Mouse (Mus musculus) kidney, embryonic 14.5 days (tissue): ENCODE results near the gene Wtap. TPM values are rescaled to one million over a fixed set of nuclear protein-coding genes. Genes with fewer than 3 reads are reported as not detected.
A peak's percentile ranks its signal among the peaks of the same experiment; 100 is the strongest.
"Not testable (repeated sequence)": the region's sequence is repeated elsewhere in the genome, so short reads cannot be mapped to it uniquely, and the experiment has no call there.

ENCODE experiments used
- ATAC-seq: fragments of 200-750 bp; cut with Nextera tagmentation; 2 replicates; pipeline ENCODE4 v1.8.0; 2017; ENCODE audit warnings: moderate number of reproducible peaks, mild to moderate bottlenecking, moderate TSS enrichment, moderate library complexity; ENCODE audit not compliant: low FRiP score, low TSS enrichment
- H3K27ac ChIP-seq: fragments of 300-500 bp; sonication (generic); 2 replicates; pipeline ENCODE4 v1.5.1; 2014; ENCODE audit warnings: low read depth, mild to moderate bottlenecking, low read length, moderate library complexity, mixed read lengths
- H3K27me3 ChIP-seq: fragments of 300-500 bp; sonication (generic); 2 replicates; pipeline ENCODE4 v1.6.1; 2014; ENCODE audit warnings: mild to moderate bottlenecking, low read length; ENCODE audit not compliant: control insufficient read depth, insufficient read depth
- H3K36me3 ChIP-seq: fragments of 300-500 bp; sonication (generic); 2 replicates; pipeline ENCODE4 v1.6.1; 2014; ENCODE audit warnings: low read length, mixed read lengths; ENCODE audit not compliant: control insufficient read depth, insufficient read depth
- H3K4me1 ChIP-seq: fragments of 300-500 bp; sonication (generic); 2 replicates; pipeline ENCODE4 v1.6.1; 2014; ENCODE audit warnings: low read length, mixed read lengths; ENCODE audit not compliant: control insufficient read depth, insufficient read depth
- H3K4me2 ChIP-seq: fragments of 300-500 bp; sonication (generic); replicated peaks from 2 replicates; pipeline ENCODE4 v1.6.1; 2014; ENCODE audit warnings: low read depth, mild to moderate bottlenecking, low read length
- H3K4me3 ChIP-seq: fragments of 300-500 bp; sonication (generic); 2 replicates; pipeline ENCODE4 v1.5.1; 2014; ENCODE audit warnings: mild to moderate bottlenecking, low read length
- H3K9ac ChIP-seq: fragments of 300-500 bp; sonication (generic); 2 replicates; pipeline ENCODE4 v1.6.1; 2014; ENCODE audit warnings: low read depth, mild to moderate bottlenecking, low read length, moderate library complexity
- H3K9me3 ChIP-seq: fragments of 300-500 bp; sonication (generic); 2 replicates; pipeline ENCODE4 v1.6.1; 2016; ENCODE audit warnings: low read length; ENCODE audit not compliant: control insufficient read depth
- WGBS: fragments of 180-500 bp; shearing (Covaris S2); extraction: QIAGEN DNeasy Blood & Tissue Kit; methylation state at CpG from one replicate; pipeline ENCODE4 v1.1.7; 2014; 5-methylcytosine and 5-hydroxymethylcytosine counted together
- polyA plus RNA-seq: library from polyadenylated mRNA; unstranded; fragments of >200 nt; fragmentation: Nextera tagmentation; extraction: Ambion mirVana; gene quantifications from 2 replicates; pipeline ENCODE4 v1.2.1, GENCODE M21; 2014

The Wtap gene
- polyA plus RNA-seq, 1 experiment from 2014 or later: 146 TPM

DNA sequence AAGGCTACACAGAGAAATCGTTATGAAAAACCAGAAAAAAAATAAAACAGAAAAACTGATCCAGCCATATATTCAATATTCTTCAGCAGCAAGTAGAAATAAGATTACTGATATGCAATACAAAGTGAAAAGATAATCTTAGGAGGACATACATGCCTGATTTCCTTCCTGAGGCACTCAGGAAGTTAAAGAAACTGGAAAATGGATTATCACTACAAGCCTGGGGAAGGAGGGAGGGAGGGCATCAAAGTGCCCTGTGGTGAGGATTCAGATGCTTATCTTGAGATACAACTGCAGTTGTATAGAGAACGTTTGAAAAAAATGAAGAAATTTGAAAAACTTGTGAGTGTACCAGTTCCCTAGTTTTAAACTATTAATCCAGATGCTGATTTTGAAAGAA, 10.0 kb downstream of the Wtap start:
- Histone ChIP-seq H3K4me3 (no peak overlapping the region), H3K27me3 (no peaks in the 10 kb centered on the region), H3K4me2 (no peak overlapping the region), H3K9ac (no peak overlapping the region), H3K27ac (no peak overlapping the region), H3K4me1 (peaks cover 3% of the 10 kb centered on the region; the same call in 1 of the 2 replicates), H3K36me3 (peaks cover 58% of the 10 kb centered on the region), H3K9me3 (no peaks in the 10 kb centered on the region)
- WGBS: 78% methylated on average over 2 of the region's 2 CpGs
- ATAC-seq: no peak

- WGBS: 96% methylated on average over 1 of the region's 1 CpGs
- Histone ChIP-seq H3K9ac (no peak overlapping the region), H3K4me1 (no peaks in the 10 kb centered on the region), H3K27ac (no peak overlapping the region), H3K27me3 (no peaks in the 10 kb centered on the region), H3K4me3 (no peak overlapping the region), H3K9me3 (no peaks in the 10 kb centered on the region), H3K36me3 (peaks cover 72% of the 10 kb centered on the region), H3K4me2 (no peak overlapping the region)
- ATAC-seq: no peak
Observed at GRCm38 (mm10) chr17:12978546-12978945, 15.4 kb downstream of the Wtap start.

- no peak for ATAC-seq
- Histone ChIP-seq H3K4me3 (no peak overlapping the region), H3K9ac (no peak overlapping the region), H3K4me2 (no peak overlapping the region), H3K9me3 (no peaks in the 10 kb centered on the region), H3K27me3 (no peaks in the 10 kb centered on the region), H3K27ac (no peak overlapping the region), H3K4me1 (no peaks in the 10 kb centered on the region), H3K36me3 (peaks cover 66% of the 10 kb centered on the region)
- 86% methylated on average over 2 of the region's 2 CpGs for WGBS
Observed at GRCm38 (mm10) chr17:12973851-12974250, 20.1 kb downstream of the Wtap start.

GRCm38 (mm10) chr17:12967173-12967572, 26.8 kb downstream of the Wtap start:
- no peak for ATAC-seq
- H3K4me2 ChIP-seq: no peak overlapping the region
- no peak overlapping the region for H3K4me3 ChIP-seq
- no peaks in the 10 kb centered on the region for H3K4me1 ChIP-seq
- no peak overlapping the region for H3K9ac ChIP-seq
- no peak overlapping the region for H3K27ac ChIP-seq
- H3K36me3 ChIP-seq: peaks cover 44% of the 10 kb centered on the region
- no peaks in the 10 kb centered on the region for H3K9me3 ChIP-seq
- no peaks in the 10 kb centered on the region for H3K27me3 ChIP-seq
- 86% methylated on average over 2 of the region's 2 CpGs for WGBS

DNA sequence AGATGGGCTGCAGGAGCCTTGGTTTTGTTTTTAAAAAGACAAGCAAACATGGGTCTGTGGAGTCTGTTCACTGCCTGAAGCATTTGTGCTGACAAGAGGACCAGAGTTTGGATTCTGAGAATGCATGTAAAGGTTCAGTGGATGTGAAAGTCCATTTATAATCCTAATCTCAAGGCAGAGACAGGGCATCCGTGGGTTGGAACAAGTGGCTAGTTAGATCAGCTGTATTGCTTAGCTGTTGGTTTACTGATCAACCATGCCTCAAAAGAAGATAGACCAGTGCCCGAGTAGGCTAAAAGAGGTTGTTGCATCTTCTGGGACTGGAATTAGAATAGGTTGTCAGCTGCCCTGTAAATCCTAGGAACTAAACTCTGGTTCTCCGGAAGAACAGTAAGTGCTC, 30.5 kb downstream of the Wtap start:
- H3K4me1 ChIP-seq: no peaks in the 10 kb centered on the region
- WGBS: 82% methylated on average over 3 of the region's 3 CpGs
- no peak for ATAC-seq
- H3K9me3 ChIP-seq: no peaks in the 10 kb centered on the region
- no peak overlapping the region for H3K4me3 ChIP-seq
- H3K4me2 ChIP-seq: no peak overlapping the region
- peaks cover 27% of the 10 kb centered on the region for H3K36me3 ChIP-seq
- no peak overlapping the region for H3K9ac ChIP-seq
- no peaks in the 10 kb centered on the region for H3K27me3 ChIP-seq
- no peak overlapping the region for H3K27ac ChIP-seq

GRCm38 (mm10) chr17:12960331-12960873, 33.6 kb downstream of the Wtap start, which contains the start of gene Acat2:
Gene Acat2, minus strand, starts transcription at chr17:12960747.
- under 1% methylated on average over 38 of the region's 42 CpGs for WGBS
- ATAC-seq: peak; percentile 99
- Histone ChIP-seq H3K9me3 (no peaks in the 10 kb centered on the region), H3K4me1 (no peaks in the 10 kb centered on the region), H3K4me3 (peak within 1 kb of the TSS; percentile 40), H3K9ac (peak within 1 kb of the TSS; percentile 19; the same call in 1 of the 2 replicates), H3K27ac (peak within 1 kb of the TSS; percentile 3; the same call in 1 of the 2 replicates), H3K4me2 (peak within 1 kb of the TSS; percentile 56), H3K36me3 (peaks cover 23% of the 10 kb centered on the region), H3K27me3 (no peaks in the 10 kb centered on the region)

DNA sequence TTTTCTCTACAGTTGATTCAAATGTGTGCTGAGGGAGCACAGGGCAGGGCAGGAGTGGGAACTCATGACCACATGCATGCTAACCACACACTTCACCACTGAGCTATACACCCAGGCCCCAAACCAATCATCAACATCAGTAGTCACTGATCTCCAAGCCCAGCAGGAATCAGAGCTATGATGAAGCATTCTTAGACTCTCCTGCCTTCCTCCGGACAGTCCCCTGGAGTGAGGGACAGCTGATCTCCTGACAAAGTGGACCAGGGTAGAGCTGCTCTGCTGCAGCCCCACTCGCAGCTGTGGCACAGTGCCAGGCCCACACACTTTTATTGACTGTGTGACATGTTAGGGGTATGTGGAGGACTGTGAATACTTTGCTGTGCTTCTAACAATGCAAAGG, 34.6 kb downstream of the Wtap start:
- not testable (repeated sequence) for H3K27ac ChIP-seq, H3K9ac ChIP-seq, H3K4me3 ChIP-seq, H3K4me2 ChIP-seq, H3K27me3 ChIP-seq, ATAC-seq, H3K9me3 ChIP-seq, H3K4me1 ChIP-seq
- H3K36me3 ChIP-seq: peaks cover 23% of the 10 kb centered on the region
- WGBS: 24% methylated on average over 1 of the region's 2 CpGs

GRCm38 (mm10) chr17:12956664-12957063, 37.3 kb downstream of the Wtap start:
- Histone ChIP-seq H3K9me3 (no peaks in the 10 kb centered on the region), H3K36me3 (peaks cover 36% of the 10 kb centered on the region), H3K4me3 (no peak overlapping the region), H3K27ac (no peak overlapping the region), H3K9ac (no peak overlapping the region), H3K27me3 (no peaks in the 10 kb centered on the region), H3K4me1 (no peaks in the 10 kb centered on the region), H3K4me2 (no peak overlapping the region)
- WGBS: 94% methylated on average over 8 of the region's 8 CpGs
- no peak for ATAC-seq

GRCm38 (mm10) chr17:12949669-12950068, 44.3 kb downstream of the Wtap start:
- Histone ChIP-seq H3K27ac (no peak overlapping the region), H3K4me2 (no peak overlapping the region), H3K4me3 (no peak overlapping the region), H3K27me3 (no peaks in the 10 kb centered on the region), H3K4me1 (no peaks in the 10 kb centered on the region), H3K9me3 (no peaks in the 10 kb centered on the region), H3K9ac (no peak overlapping the region), H3K36me3 (peaks cover 60% of the 10 kb centered on the region)
- 92% methylated on average over 5 of the region's 5 CpGs for WGBS
- no peak for ATAC-seq
